17 mouse cellular contexts compared by ENCODE assay signal in genomic region chr5:108708419-108708818, GRCm38 (mm10). TPM values are rescaled to one million over a fixed set of nuclear protein-coding genes. Genes with fewer than 3 reads are reported as not detected.
A peak's percentile ranks its signal among the peaks of the same experiment; 100 is the strongest.
DNase-seq lines count a peak whose midpoint lies in the region; ATAC-seq and TF ChIP-seq lines count a peak whose summit lies in the region.
"Had no signal": no experiment of that assay in that cellular context is flagged by ENCODE, and none has a peak within 500 bp of the region (broad histone marks: within the 10 kb centered on the region; RNA-seq: fewer than 3 reads in every experiment).

No protein-coding gene starts in this region.

- intact Hi-C loops in heart, postnatal 14 days (cut with DNase I): no loop called here

- DNase-seq in heart, embryonic 10.5 days (ENCODE audit: low spot score): no peak
- no peak for DNase-seq in heart, postnatal 14 days
- peak; percentile 41 for DNase-seq in kidney, postnatal 10 days
- DNase-seq in lung, postnatal 25 days (ENCODE audit: low spot score): no peak
- no peak for DNase-seq in adrenal gland, postnatal 4 days (ENCODE audit: low spot score in 2 of 2)
- DNase-seq: adrenal gland, postnatal 10 days; cerebellum, adult 8-10 months; gastrocnemius, adult 2 months; lung, postnatal 14 days; spleen, adult 18-20 months had no signal

- peaks cover 42% of the 10 kb centered on the region for H3K36me3 ChIP-seq in heart, embryonic 10.5 days
- peaks cover 23% of the 10 kb centered on the region for H3K36me3 ChIP-seq in liver, embryonic 15.5 days (replicated peaks)

- peak overlapping the region; percentile 32; the same call in 1 of the 2 replicates for H3K27ac ChIP-seq in heart, embryonic 10.5 days
- peak overlapping the region; percentile 20; the same call in 1 of the 2 replicates for H3K27ac ChIP-seq in bone marrow, adult 2 months (ENCODE audit: control insufficient read depth, insufficient read depth, low read depth, low read length, poor library complexity)
- H3K27ac ChIP-seq in liver, embryonic 15.5 days (replicated peaks): peak overlapping the region; percentile 73; the same call in 1 of the 2 replicates
- H3K27ac ChIP-seq: embryonic facial prominence, embryonic 13.5 days; gastrocnemius, adult 2 months; hindbrain, embryonic 13.5 days; limb, embryonic 15.5 days; stomach, embryonic 15.5 days had no signal

- 86% methylated on average over 1 of the region's 1 CpGs for WGBS in heart, embryonic 10.5 days
- WGBS in bone marrow, adult 2 months: 97% methylated on average over 1 of the region's 1 CpGs
- 78% methylated on average over 1 of the region's 1 CpGs for WGBS in liver, embryonic 15.5 days (ENCODE audit: insufficient replicate concordance)

- no peak for TF ChIP-seq POLR2A in bone marrow, adult 2 months (IDR thresholded peaks at IDR 0.05; ENCODE audit: borderline replicate concordance, control insufficient read depth, low read depth, low read length)

- peak; percentile 10 for ATAC-seq in liver, embryonic 15.5 days (ENCODE audit: insufficient read depth)
- ATAC-seq in cerebellum, adult (ENCODE audit: insufficient number of reproducible peaks, low FRiP score, low TSS enrichment): no peak

- no peaks in the 10 kb centered on the region for H3K27me3 ChIP-seq in heart, embryonic 10.5 days (ENCODE audit: insufficient read depth, poor library complexity, severe bottlenecking)
- no peaks in the 10 kb centered on the region for H3K27me3 ChIP-seq in liver, embryonic 15.5 days
- H3K27me3 ChIP-seq: embryonic facial prominence, embryonic 13.5 days; hindbrain, embryonic 13.5 days; limb, embryonic 15.5 days; stomach, embryonic 15.5 days had no signal

- no peaks in the 10 kb centered on the region for H3K9me3 ChIP-seq in heart, embryonic 10.5 days
- H3K9me3 ChIP-seq in liver, embryonic 15.5 days (replicated peaks): no peaks in the 10 kb centered on the region
- H3K9me3 ChIP-seq: embryonic facial prominence, embryonic 13.5 days; hindbrain, embryonic 13.5 days; limb, embryonic 15.5 days; stomach, embryonic 15.5 days had no signal

- no peak for TF ChIP-seq CTCF in bone marrow, adult 2 months (IDR thresholded peaks at IDR 0.05; ENCODE audit: control insufficient read depth, insufficient read depth, low read length)

- peak overlapping the region; percentile 37; the same call in 1 of the 2 replicates for H3K4me2 ChIP-seq in liver, embryonic 15.5 days
- H3K4me2 ChIP-seq: embryonic facial prominence, embryonic 13.5 days; hindbrain, embryonic 13.5 days; limb, embryonic 15.5 days; stomach, embryonic 15.5 days had no signal

- no peak overlapping the region for H3K9ac ChIP-seq in liver, embryonic 15.5 days
- H3K9ac ChIP-seq: embryonic facial prominence, embryonic 13.5 days; hindbrain, embryonic 13.5 days; limb, embryonic 15.5 days; stomach, embryonic 15.5 days had no signal

- peaks cover 26% of the 10 kb centered on the region for H3K4me1 ChIP-seq in heart, embryonic 10.5 days
- peaks cover 2% of the 10 kb centered on the region for H3K4me1 ChIP-seq in bone marrow, adult 2 months (ENCODE audit: control insufficient read depth, insufficient read depth, low read length)
- peaks cover 44% of the 10 kb centered on the region for H3K4me1 ChIP-seq in liver, embryonic 15.5 days (replicated peaks)
- H3K4me1 ChIP-seq: hindbrain, embryonic 13.5 days had no signal

- H3K4me3 ChIP-seq in heart, embryonic 10.5 days: no peak overlapping the region
- no peak overlapping the region for H3K4me3 ChIP-seq in bone marrow, adult 2 months (replicated peaks; ENCODE audit: control insufficient read depth, low read depth, low read length)
- H3K4me3 ChIP-seq in liver, embryonic 15.5 days (replicated peaks): no peak overlapping the region
- H3K4me3 ChIP-seq: embryonic facial prominence, embryonic 13.5 days; gastrocnemius, adult 2 months; hindbrain, embryonic 13.5 days; limb, embryonic 15.5 days; stomach, embryonic 15.5 days had no signal

RNA-seq across cellular contexts. Expression of gene Fgfrl1, which starts 16.2 kb away (rescaled TPM):
- 29.0 and 31.3 TPM in 2 replicates for polyA plus RNA-seq in heart, embryonic 10.5 days (2016; fragmentation: Nextera tagmentation; extraction: Ambion mirVana)
- total RNA-seq in heart, postnatal 14 days (2021): 10 to 100 TPM; 16.6 to 16.9 TPM
- polyA plus RNA-seq in bone marrow, adult 2 months (2011; ENCODE audit: insufficient read depth, insufficient read length, low replicate concordance, missing spikeins): 6.4 and 8.2 TPM in 2 replicates
- polyA plus RNA-seq in liver, embryonic 15.5 days (2015; fragmentation: Nextera tagmentation; extraction: Ambion mirVana): 9.2 and 9.6 TPM in 2 replicates
- total RNA-seq in adrenal gland, postnatal 4 days (2021): 10 to 100 TPM; 42.7 to 49.6 TPM

RNA-seq across cellular contexts. Expression of gene Slc26a1, which starts 33.0 kb away (rescaled TPM):
- 0.58 and 0.85 TPM in 2 replicates for polyA plus RNA-seq in heart, embryonic 10.5 days (2016; fragmentation: Nextera tagmentation; extraction: Ambion mirVana)
- not detected for total RNA-seq in heart, postnatal 14 days (2021)
- 1.8 and 2.2 TPM in 2 replicates for polyA plus RNA-seq in bone marrow, adult 2 months (2011; ENCODE audit: insufficient read depth, insufficient read length, low replicate concordance, missing spikeins)
- 18.6 and 22.2 TPM in 2 replicates for polyA plus RNA-seq in liver, embryonic 15.5 days (2015; fragmentation: Nextera tagmentation; extraction: Ambion mirVana)
- total RNA-seq in adrenal gland, postnatal 4 days (2021): 1 to 10 TPM; 3.2 to 8.1 TPM
- total RNA-seq: gastrocnemius, adult 2 months had no signal

RNA-seq across cellular contexts. Expression of gene Dgkq, which starts 38.9 kb away (rescaled TPM):
- 7.9 and 8.5 TPM in 2 replicates for polyA plus RNA-seq in heart, embryonic 10.5 days (2016; fragmentation: Nextera tagmentation; extraction: Ambion mirVana)
- total RNA-seq in heart, postnatal 14 days (2021): 10 to 100 TPM; 12.5 to 12.8 TPM
- polyA plus RNA-seq in bone marrow, adult 2 months (2011; ENCODE audit: insufficient read depth, insufficient read length, low replicate concordance, missing spikeins): 4.4 and 16.4 TPM in 2 replicates
- polyA plus RNA-seq in liver, embryonic 15.5 days (2015; fragmentation: Nextera tagmentation; extraction: Ambion mirVana): 2.7 and 3.1 TPM in 2 replicates
- total RNA-seq in adrenal gland, postnatal 4 days (2021): 10 to 100 TPM; 26.2 to 29.4 TPM

RNA-seq across cellular contexts. Expression of gene Idua, which starts 48.3 kb away (rescaled TPM):
- 15.1 and 16.3 TPM in 2 replicates for polyA plus RNA-seq in heart, embryonic 10.5 days (2016; fragmentation: Nextera tagmentation; extraction: Ambion mirVana)
- total RNA-seq in heart, postnatal 14 days (2021): 10 to 100 TPM; 16.7 to 16.9 TPM
- 4.4 and 12.4 TPM in 2 replicates for polyA plus RNA-seq in bone marrow, adult 2 months (2011; ENCODE audit: insufficient read depth, insufficient read length, low replicate concordance, missing spikeins)
- 4.2 and 5.8 TPM in 2 replicates for polyA plus RNA-seq in liver, embryonic 15.5 days (2015; fragmentation: Nextera tagmentation; extraction: Ambion mirVana)
- total RNA-seq in adrenal gland, postnatal 4 days (2021): 10 to 100 TPM; 17.7 to 17.8 TPM

Comparison
In these comparisons a context has a peak if more than half of its experiments do, and no peak if none do; other contexts are left out.
1. H3K27ac ChIP-seq: peak in every context shown above with its lines; median percentile 73 in liver, embryonic 15.5 days; 32 in heart, embryonic 10.5 days; 20 in bone marrow, adult 2 months.